Mouse (Mus musculus): ENCODE measurements around the gene Sgsh. TPM values are rescaled to one million over a fixed set of nuclear protein-coding genes. Genes with fewer than 3 reads are reported as not detected.

Sgsh gene
- total and polyA plus RNA-seq, 3 experiments: 5.5 to 11.1 (median 5.7) TPM

- H3K9ac ChIP-seq (ENCODE audit: low read depth, low read length): no peak overlapping the region
- intact Hi-C loops (cut with DNase I): no loop called here
- TF ChIP-seq EP300 (IDR thresholded peaks at IDR 0.05; ENCODE audit: insufficient read depth, low read depth, low read length): no peak
- no peak overlapping the region for H3K4me3 ChIP-seq
- DNase-seq: no peak
- H3K4me1 ChIP-seq (ENCODE audit: control insufficient read depth, insufficient read depth, low read length): peaks cover 4% of the 10 kb centered on the region
- no peaks in the 10 kb centered on the region for H3K36me3 ChIP-seq (ENCODE audit: control insufficient read depth, insufficient read depth, low read length)
- 67% methylated on average over 6 of the region's 6 CpGs for WGBS
- H3K27me3 ChIP-seq (ENCODE audit: control insufficient read depth, insufficient read depth, low read length): no peaks in the 10 kb centered on the region
- no peak overlapping the region for H3K27ac ChIP-seq
- H3K79me2 ChIP-seq (replicated peaks; ENCODE audit: control insufficient read depth, insufficient read depth, low read length): peaks cover 5% of the 10 kb centered on the region; the same call in 1 of the 2 replicates
These were observed 57.3 kb downstream of the Sgsh start for GRCm38 (mm10) chr11:119297996-119298395.

Small RNA genes within 50 kb of the gene (microRNA-seq; reads per million reads assigned to microRNA genes)
- gene Mir1932: 0 to 1.5 reads per million in 2 experiments

Other genes starting within 250 kb of the Sgsh start
- 10 to 100 TPM; 61.0 to 73.7 TPM for gene Tbc1d16, start 127.0 kb downstream of the Sgsh start, total RNA-seq (2021)
- 26.0 and 53.7 TPM in 2 replicates for gene Tbc1d16, start 127.0 kb downstream of the Sgsh start, polyA plus RNA-seq (2012; rRNA removed)
- under 1 TPM in 1 of 2 experiments, not detected in 1; 0.21 TPM for gene Ccdc40, start 127.0 kb downstream of the Sgsh start, total RNA-seq (2021)
- gene Ccdc40, start 127.0 kb downstream of the Sgsh start, polyA plus RNA-seq (2012; rRNA removed): 0.44 and 0.59 TPM in 2 replicates
- gene Gaa, start 87.6 kb downstream of the Sgsh start, total RNA-seq (2021): 100 to 1,000 TPM in 1 of 2 experiments, 10 to 100 TPM in 1; 89.3 to 102 TPM
- 165 and 186 TPM in 2 replicates for gene Gaa, start 87.6 kb downstream of the Sgsh start, polyA plus RNA-seq (2012; rRNA removed)
- 10 to 100 TPM; 60.5 to 67.3 TPM for gene Eif4a3, start 55.4 kb downstream of the Sgsh start, total RNA-seq (2021)
- gene Eif4a3, start 55.4 kb downstream of the Sgsh start, polyA plus RNA-seq (2012; rRNA removed): 59.9 and 95.2 TPM in 2 replicates
- gene Card14, start 47.8 kb downstream of the Sgsh start, total RNA-seq (2021): under 1 TPM in 1 of 2 experiments, not detected in 1; 0.11 TPM
- gene Card14, start 47.8 kb downstream of the Sgsh start, polyA plus RNA-seq (2012; rRNA removed): 0.12 and 0.33 TPM in 2 replicates
- gene Slc26a11, start within 50 bp of the Sgsh start, total RNA-seq (2021): 1 to 10 TPM; 2.0 to 2.2 TPM
- gene Slc26a11, start within 50 bp of the Sgsh start, polyA plus RNA-seq (2012; rRNA removed): 7.8 and 9.9 TPM in 2 replicates
- 10 to 100 TPM; 12.0 to 13.1 TPM for gene Rnf213, start 37.6 kb upstream of the Sgsh start, total RNA-seq (2021)
- 10.4 and 19.2 TPM in 2 replicates for gene Rnf213, start 37.6 kb upstream of the Sgsh start, polyA plus RNA-seq (2012; rRNA removed)
- 1 to 10 TPM; 6.9 to 7.3 TPM for gene Endov, start 135.8 kb upstream of the Sgsh start, total RNA-seq (2021)
- 6.9 and 8.3 TPM in 2 replicates for gene Endov, start 135.8 kb upstream of the Sgsh start, polyA plus RNA-seq (2012; rRNA removed)
- gene Nptx1, start 192.2 kb upstream of the Sgsh start, total RNA-seq (2021): under 1 TPM; 0.09 to 0.23 TPM
- 0.12 and 0.16 TPM in 2 replicates for gene Nptx1, start 192.2 kb upstream of the Sgsh start, polyA plus RNA-seq (2012; rRNA removed)
- 10 to 100 TPM; 32.1 to 32.4 TPM for gene Rptor, start 247.4 kb upstream of the Sgsh start, total RNA-seq (2021)
- gene Rptor, start 247.4 kb upstream of the Sgsh start, polyA plus RNA-seq (2012; rRNA removed): 19.7 and 20.6 TPM in 2 replicates

All from heart, adult 2 months (tissue).